Mouse (Mus musculus): ENCODE measurements around the gene Gbp2. TPM values are rescaled to one million over a fixed set of nuclear protein-coding genes. Genes with fewer than 3 reads are reported as not detected.

The Gbp2 gene
- 7.1 to 9.7 TPM (median 7.4 TPM) in 4 replicates for total RNA-seq (2023)

GRCm38 (mm10) chr3:142620111-142620955, at the start of gene Gbp2:
Gbp2 (plus strand) TSS chr3:142620602.

GRCm38 (mm10) chr3:142594547-142594946, 25.9 kb upstream of the Gbp2 start, which contains the start of gene Gbp2b:
Gbp2b (plus strand) TSS chr3:142594847.

Other genes with a start within 250 kb of the Gbp2 start
- 33.5 to 45.4 TPM (median 41.9 TPM) in 4 replicates for gene Pdlim5, start 224.9 kb upstream of the Gbp2 start, total RNA-seq (2023)
- gene Gbp5, start 126.6 kb upstream of the Gbp2 start, total RNA-seq (2023), result 24.1 to 31.9 TPM (median 28.4 TPM) in 4 replicates
- gene Gbp7, start 90.3 kb upstream of the Gbp2 start, total RNA-seq (2023), result 14.8 to 17.6 TPM (median 15.5 TPM) in 4 replicates
- 41.4 to 45.1 TPM (median 43.7 TPM) in 4 replicates for gene Gbp3, start 60.6 kb upstream of the Gbp2 start, total RNA-seq (2023)
- 0.26 TPM in 1 of 4 replicates, not detected in the others for gene Gbp2b, start 25.8 kb upstream of the Gbp2 start, total RNA-seq (2023)
- 5.1 to 8.9 TPM (median 6.8 TPM) in 4 replicates for gene Kyat3, start 80.4 kb downstream of the Gbp2 start, total RNA-seq (2023)
- gene Gtf2b, start 144.4 kb downstream of the Gbp2 start, total RNA-seq (2023), result 101 to 117 TPM (median 102 TPM) in 4 replicates

Measured in B cell, adult 62 days (primary cell).